Mouse (Mus musculus): ENCODE measurements at regions not wholly inside any gene's neighbourhood (a gene's known extent, or its start where the extent isn't known, plus 50 kb on each side); places are given as distances from the start of the nearest gene placed in this dataset.

DNA sequence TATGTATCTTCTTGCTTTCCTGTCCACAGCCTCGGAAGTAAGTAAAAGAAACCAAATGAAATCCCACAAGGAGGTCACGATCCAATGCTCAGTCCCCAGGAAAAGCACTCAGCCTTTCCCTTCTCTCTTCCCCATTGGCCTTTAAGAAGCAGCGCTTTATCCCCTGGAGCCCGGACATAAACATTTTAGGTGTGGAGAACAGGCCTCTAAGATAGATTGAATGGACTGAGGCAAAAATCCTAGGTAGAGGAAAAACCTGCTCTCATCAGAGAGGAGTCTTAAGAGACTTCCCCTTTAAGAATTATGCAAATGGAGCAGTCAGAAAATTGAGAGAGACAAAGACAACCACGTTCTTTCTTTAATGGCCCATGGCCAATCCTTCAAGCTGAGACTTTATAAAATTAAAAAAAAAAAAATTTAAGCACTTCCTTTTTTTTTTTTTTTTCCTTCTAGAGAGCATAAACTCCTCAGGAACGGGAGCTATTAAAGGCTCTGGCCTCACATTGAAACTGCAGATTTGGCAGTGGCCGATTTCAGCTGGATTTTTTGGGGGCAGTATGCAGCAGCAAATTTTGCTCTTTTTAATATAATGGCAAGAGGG lies 1020.5 kb downstream of the 9330182O14Rik start:
- no peak for DNase-seq (ENCODE audit: low spot score in 2 of 2)

DNA sequence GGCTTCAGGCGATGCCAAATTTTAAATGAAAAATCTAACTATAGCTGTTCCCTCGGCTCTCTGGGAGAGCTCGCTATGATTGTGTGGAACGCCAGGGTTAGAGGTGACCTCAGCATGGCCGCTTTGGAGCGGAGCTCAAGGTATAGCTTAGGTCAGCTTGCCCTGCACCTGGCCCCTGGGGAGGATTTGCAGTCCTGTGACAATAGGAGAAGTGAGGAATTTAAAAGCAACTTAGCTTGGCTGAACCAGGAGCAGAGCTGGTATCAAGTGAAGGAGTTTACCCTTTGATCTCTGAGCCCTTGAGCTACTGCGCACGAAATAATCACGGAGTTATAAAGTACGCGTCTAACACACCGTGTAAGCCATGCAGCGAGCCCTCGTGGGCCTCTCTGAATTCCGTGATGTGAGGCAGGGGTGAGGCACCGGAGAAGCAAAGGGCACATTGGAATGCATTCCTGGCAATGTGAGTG lies 1021.0 kb downstream of the 9330182O14Rik start:
- DNase-seq (ENCODE audit: low spot score in 2 of 2): no peak

DNA sequence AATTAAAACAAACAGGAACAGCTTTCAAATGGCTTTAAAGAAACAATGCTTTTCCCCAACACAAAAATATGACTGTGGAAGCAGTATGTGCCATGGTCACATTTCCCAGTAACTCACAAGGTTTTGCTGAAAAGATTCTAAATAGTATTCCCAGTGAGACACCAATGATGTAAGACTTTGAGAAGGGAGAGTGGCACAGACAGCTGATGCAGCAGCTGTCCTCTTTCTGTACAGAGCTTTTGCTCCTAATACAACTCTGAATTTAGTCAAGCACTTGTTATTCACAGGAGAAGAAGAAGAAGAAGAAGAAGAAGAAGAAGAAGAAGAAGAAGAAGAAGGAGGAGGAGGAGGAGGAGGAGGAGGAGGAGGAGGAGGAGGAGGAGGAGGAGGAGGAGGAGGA lies 1023.6 kb downstream of the 9330182O14Rik start:
- no peak for DNase-seq (ENCODE audit: low spot score in 2 of 2)

DNA sequence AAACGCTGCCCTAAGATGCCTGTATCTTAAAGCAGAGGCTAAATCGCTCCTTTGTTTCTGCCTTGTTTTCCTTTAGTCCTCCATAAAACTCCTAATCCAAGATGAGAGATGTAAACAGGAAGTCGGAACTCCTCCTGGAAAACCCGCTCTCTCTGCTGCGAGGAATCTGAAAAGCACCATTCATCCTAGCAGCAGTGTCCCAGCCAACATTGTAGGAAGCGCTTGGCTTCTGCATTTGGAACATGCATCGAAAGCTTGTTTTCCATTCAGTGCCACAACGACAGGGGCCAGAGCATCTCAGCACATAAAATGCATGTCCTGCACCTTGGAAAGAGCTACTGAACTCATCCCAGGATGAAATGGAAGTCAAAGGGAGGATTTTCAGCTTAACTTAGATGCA lies 1028.1 kb downstream of the 9330182O14Rik start:
- no peak for DNase-seq (ENCODE audit: low spot score in 2 of 2)

DNA sequence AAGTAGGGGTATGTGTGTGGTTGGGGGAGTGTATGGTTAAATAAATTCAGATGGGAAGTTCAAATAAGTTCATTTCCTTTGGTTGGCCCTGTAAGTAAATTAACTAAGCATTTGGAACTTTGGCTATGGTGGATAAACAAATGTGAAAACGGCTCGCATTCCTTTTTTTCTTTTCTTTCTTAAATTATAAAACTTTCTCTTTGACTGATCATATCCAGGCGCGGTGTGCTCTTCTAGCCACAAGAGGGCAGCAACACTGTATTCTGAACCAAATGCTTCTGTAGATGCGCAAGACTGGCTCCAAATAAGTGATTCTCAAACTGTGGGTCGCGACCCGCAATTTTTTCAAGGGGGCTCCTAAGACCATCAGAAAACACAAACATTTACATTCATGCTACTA lies 1028.6 kb downstream of the 9330182O14Rik start:
- peak; percentile 8 to 16 for DNase-seq (ENCODE audit: low spot score in 2 of 2)

DNA sequence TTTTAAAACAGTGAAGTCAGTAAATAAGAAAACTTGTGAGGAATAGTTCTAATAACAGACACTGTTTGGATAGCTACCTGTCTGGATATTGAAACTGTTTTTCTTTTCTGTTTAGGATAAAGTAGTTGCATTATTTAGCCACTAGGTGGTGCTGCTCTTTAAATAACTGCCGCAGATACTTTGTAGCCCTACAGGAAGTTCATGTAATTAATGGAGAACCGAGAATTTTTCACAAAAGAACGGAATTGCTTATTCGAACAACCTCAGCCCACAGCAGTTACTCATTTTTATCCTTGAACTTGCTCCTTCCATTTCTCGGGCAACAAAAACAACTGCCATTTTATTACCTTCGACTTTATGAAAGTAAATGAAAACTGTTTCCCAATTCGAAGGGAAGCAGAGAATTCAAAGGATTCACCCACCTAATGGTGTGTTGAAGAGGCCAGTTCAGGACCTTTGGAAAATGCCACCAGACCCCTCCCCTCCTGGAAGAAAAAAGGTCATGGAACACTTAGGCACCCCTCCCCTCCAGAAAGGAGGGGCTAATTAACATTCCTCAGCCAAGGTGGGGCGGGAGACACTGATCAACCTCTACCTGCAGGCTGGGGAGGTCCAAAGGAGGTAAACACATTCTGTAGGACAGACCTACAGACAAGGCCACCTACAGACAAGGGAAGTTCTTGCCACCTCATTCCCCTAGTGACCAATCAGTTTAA lies 1029.6 kb downstream of the 9330182O14Rik start:
- DNase-seq (ENCODE audit: low spot score in 2 of 2): no peak

DNA sequence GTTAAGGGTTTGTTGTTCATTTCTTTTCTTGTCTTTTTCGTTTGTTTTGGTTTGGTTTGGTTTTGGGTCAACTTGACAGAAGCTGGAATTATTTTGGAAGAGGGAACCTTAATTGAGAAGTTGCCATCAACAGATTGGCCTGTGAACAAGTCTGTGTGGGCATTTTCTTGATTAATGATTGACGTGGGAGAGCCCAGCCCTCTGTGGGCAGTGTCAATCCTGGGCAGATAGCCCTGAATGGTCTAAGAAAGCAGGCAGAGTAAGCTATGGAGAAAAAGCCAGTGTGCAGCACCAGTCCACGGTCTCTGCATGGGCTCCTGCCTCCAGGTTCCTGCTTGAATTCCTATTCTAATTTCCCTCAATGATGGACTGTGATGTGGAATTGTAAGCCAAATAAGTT lies 1031.4 kb downstream of the 9330182O14Rik start:
- no peak for DNase-seq (ENCODE audit: low spot score in 2 of 2)

DNA sequence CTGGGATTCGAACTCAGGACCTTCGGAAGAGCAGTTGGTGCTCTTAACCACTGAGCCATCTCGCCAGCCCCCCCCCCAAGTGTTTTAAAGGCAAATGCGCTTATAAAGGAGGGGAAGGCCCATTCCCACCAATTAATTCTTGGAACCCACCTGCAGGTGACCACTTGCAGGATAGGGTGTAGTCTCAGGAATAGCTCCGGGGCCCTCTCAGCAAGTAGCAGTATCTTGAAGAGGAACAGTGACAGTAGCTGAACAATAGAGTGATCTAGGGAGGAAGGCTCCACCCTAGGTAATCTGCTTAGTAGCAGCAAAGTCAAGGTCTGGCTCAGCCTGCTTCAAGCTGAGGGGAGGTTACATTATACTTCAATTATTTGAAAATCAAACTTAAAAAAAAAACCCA lies 1056.6 kb downstream of the 9330182O14Rik start:
- DNase-seq (ENCODE audit: low spot score in 2 of 2): no peak

DNA sequence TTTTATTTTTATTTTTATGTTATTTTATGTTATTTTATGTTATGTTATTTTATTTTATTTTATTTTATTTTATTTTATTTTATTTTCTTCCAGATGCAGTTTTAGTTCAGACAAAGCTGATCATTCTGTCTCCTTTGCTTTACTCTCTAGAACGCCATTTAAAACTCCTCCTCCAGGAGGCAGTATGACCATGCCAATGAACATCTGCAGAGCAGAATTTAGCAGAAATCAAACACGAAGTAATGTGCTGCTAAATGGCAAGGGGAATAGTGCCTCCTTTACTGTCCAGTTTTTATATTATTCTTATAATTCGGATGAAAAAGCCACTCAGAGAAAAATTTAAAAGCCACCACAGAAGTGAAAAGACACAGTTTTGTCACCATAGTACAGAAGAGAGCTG lies 1059.1 kb downstream of the 9330182O14Rik start:
- peak; percentile 19 to 33 for DNase-seq (ENCODE audit: low spot score in 2 of 2)

DNA sequence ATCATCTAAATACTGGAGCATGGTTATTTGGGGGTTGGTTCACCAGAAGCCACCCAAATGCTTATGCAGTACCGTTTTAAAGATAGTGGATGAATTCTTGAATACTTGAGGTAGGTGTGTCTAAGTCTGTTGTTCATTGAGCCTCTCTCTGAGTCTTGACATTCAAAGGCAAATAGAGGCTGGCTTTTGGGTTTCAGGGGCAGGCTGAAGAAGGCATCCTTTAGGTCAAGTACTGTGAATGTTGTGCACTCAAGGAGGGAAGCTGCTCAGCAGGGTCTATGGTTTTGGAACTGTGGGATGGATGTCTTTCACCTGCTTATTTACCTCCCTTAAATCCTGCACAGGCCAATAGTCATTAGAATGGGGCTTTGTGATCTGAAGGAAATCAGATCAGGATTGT lies 1089.6 kb downstream of the 9330182O14Rik start:
- DNase-seq (ENCODE audit: low spot score in 2 of 2): no peak

DNA sequence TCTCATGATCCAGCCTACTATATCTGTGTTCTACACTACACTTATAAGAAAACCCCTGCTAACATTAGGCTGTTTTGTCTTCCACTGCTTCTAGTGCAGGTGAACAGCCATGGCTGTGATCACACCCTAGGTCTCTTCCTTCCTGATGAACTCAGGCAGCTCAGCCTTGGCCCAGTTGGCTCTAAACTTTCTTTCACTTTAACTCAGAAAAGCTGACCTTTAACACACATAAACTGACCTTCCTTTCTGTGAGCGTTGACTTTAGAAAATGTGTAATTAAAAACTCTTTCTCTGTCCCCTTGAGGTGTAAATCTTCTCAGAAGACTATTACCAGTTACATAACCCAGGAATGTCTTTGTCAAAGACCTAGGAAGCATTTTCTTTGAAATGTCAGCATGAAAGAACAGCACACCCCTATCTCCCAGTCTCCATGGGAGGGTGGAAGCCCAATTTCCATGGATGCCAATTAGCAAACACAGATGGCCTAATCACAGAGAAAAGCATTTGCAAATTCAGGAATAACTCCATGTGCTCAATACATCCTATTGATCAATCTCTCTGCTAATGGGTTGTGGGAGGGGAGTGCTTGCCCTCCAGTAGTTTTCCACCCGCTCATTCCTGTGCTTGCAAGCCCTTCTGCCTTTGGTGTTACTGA lies 1098.4 kb downstream of the 9330182O14Rik start:
- DNase-seq (ENCODE audit: low spot score in 2 of 2): no peak
